Mouse (Mus musculus) CD4-positive naive resting alpha-beta T cell, adult 76 days (primary cell): ENCODE measurements around the gene Zfp646. TPM values are rescaled to one million over a fixed set of nuclear protein-coding genes. Genes with fewer than 3 reads are reported as not detected.

Experiments used
- total RNA-seq: library from RNA; stranded (reverse); gene quantifications from one replicate; pipeline ENCODE4 v1.2.4, GENCODE M21; 2023

Zfp646 gene
- total RNA-seq: 85.5 TPM

DNA sequence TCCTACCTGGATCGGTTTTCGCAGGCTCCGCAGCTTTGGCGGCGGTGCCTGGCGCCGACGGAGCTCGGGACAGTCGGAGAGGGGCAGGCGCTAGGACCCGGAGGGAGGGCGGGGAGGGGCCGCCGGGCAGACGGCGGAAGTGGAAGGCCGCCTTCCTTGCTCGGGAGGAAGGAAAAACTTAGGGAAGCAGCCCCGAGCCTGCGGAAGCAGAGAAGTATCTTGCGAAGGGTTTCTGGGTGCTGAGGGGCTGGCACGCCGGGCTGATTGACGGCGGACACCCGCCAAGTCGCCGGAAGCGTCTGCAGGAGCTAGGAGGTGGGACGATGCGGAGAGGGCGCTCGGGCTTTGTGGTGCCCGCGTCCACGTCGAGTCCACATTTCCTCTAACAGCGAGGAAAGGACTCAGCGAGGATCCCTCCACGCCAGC is at the start of gene Zfp646:
TSS of gene Zfp646 (plus strand) at position 181 of the 426 bp plus-strand sequence.

GRCm38 (mm10) chr7:127876467-127877348 is 687 bp downstream of the Zfp646 start, which contains the start of gene Zfp668:
Gene Zfp668 (minus strand): TSS chr7:127876828.

DNA sequence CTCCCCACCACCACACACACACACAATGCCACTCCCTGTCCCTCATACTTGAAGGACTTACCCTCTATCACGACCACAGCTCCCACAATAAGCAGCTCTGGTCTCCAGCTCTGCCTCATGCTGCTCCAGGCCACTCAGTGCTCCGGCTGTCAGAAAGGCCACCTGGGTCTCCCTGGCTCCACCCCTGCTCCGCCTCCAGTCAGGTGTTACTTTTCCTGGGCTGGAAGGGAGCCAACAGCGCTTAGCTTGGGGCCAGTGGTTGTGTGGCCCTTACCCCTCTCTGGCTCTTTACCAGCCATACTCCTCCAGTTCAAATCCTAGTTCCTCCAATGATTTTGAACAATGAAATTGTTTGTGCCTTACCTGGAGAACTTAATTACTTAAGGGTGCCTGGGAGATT is 14.8 kb downstream of the Zfp646 start, which contains the start of gene Prss53:
TSS of gene Prss53 (minus strand) at position 173 of the 400 bp plus-strand sequence.

DNA sequence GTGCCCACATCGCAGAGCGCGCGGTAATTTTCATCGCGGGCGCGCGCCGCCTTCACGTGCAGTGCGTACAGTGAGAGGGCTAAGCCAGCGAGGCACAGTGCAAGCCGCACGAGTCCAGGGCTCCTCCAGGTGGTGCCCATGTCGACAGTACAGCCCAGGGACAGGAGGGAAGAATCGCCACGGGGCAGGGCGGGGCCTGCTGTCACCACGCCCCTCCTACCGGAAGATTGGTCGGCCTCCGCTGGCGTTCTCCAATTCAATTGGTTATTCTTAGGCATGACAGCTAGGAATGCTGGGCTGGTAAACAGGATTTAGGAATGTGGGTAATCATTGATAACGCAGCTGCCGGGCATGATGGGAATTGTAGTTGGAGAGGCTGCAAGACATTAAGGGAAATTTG is 19.4 kb downstream of the Zfp646 start, which contains the start of the genes Gm21974 and Vkorc1:
TSS of gene Gm21974 (minus strand) at position 13 of the 400 bp plus-strand sequence.
TSS of gene Vkorc1 (minus strand) at position 176 of the 400 bp plus-strand sequence.

DNA sequence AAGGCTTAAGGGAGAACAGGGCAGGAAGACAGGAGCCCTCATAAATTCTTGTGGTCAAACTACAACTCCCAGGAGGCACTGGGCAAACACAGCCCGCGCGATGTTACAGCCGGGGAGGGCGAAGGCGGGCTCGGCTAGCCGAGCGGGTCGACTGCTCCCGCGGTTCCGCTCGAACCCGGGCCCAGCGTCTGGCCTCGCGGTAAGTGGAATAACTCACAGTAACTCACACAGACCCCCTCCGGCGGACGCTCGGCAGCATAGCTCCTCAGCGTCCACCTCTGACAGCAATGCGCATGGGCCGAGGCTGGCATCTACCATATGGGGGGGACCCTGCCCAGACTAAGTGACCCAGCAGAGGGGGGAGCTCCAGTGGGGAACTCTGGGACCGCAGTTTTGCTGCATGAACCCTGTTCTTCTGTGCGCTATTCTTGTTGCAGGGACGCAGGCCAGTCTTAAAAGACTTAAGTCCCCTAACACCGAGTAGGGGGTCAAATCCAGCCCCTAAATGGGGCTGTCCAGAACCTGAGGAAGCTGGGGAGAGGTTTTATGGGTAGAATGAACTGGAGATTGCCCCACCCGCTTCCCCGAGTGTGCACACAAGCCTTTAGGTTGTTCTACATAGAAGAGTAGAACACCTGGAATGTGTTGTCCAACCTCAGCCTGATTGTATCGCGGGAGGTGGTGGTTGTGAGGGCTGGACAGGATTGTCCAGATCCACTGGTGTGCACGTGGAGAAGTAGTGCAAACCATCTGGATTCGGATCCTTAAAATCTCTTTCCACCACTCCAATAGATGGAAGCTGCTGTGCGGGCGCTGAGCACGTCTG is 28.2 kb downstream of the Zfp646 start, which contains the start of gene Bckdk:
TSS of gene Bckdk (plus strand) at position 112 of the 826 bp plus-strand sequence.

DNA sequence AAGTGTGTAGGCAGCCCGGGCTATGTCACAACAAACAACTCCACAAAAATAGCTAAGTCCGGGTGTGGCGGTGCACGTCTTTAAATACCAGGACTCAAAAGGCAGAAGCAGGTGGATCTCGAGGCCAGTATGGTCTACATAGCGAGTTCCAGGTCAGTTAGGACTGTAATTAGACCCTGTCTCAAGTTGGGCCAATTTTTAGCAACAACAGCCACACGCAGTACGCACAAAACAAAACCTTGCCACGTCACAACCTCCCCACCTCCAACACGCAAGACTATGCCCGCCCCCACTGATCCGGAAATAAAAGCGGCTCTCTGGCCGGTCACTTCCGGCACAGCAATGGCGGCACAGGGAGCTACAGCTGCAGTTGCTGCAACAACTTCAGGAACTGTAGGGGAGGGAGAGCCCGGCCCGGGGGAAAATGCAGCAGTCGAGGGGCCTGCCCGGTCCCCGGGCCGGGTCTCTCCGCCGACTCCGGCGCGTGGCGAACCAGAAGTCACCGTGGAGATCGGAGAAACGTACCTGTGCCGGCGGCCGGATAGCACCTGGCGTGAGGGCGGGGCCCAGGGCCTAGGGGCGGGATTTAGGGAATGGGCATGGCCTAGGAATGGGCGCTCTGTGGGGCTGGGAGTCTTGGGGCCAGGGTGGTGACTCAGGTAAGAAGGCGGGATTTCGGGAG is 36.3 kb downstream of the Zfp646 start, which contains the start of gene Kat8:
TSS of gene Kat8 (plus strand) at position 327 of the 682 bp plus-strand sequence.

GRCm38 (mm10) chr7:127929923-127930322 is 53.9 kb downstream of the Zfp646 start, which contains the start of gene Prss8:
Gene Prss8 (minus strand): TSS chr7:127930104.

Other genes with a start within 250 kb of the Zfp646 start
- 21.5 TPM for gene Bcl7c, start 167.3 kb upstream of the Zfp646 start, total RNA-seq
- not detected for gene Ctf1, start 163.5 kb upstream of the Zfp646 start, total RNA-seq
- gene Ctf2, start 144.1 kb upstream of the Zfp646 start, total RNA-seq: not detected
- 5.2 TPM for gene Fbxl19, start 131.7 kb upstream of the Zfp646 start, total RNA-seq
- gene Orai3, start 106.4 kb upstream of the Zfp646 start, total RNA-seq: 6.8 TPM
- 85.9 TPM for gene Setd1a, start 99.6 kb upstream of the Zfp646 start, total RNA-seq
- gene Gm49388, start 90.6 kb upstream of the Zfp646 start, total RNA-seq: 0.79 TPM
- 4.5 TPM for gene Hsd3b7, start 75.6 kb upstream of the Zfp646 start, total RNA-seq
- gene Stx4a, start 51.9 kb upstream of the Zfp646 start, total RNA-seq: 106 TPM
- not detected for gene Stx1b, start 51.7 kb upstream of the Zfp646 start, total RNA-seq
- gene Zfp668, start 607 bp downstream of the Zfp646 start, total RNA-seq: 23.0 TPM
- 0.35 TPM for gene Prss53, start 14.7 kb downstream of the Zfp646 start, total RNA-seq
- gene Gm21974, start 19.2 kb downstream of the Zfp646 start, total RNA-seq: not detected
- 13.3 TPM for gene Vkorc1, start 19.4 kb downstream of the Zfp646 start, total RNA-seq
- 21.5 TPM for gene Bckdk, start 27.9 kb downstream of the Zfp646 start, total RNA-seq
- gene Kat8, start 36.3 kb downstream of the Zfp646 start, total RNA-seq: 40.6 TPM
- gene Prss8, start 53.9 kb downstream of the Zfp646 start, total RNA-seq: not detected
- 1.7 TPM for gene Prss36, start 70.5 kb downstream of the Zfp646 start, total RNA-seq
- 1,107 TPM for gene Fus, start 91.2 kb downstream of the Zfp646 start, total RNA-seq
- 47.8 TPM for gene Pycard, start 117.6 kb downstream of the Zfp646 start, total RNA-seq
- gene Trim72, start 127.7 kb downstream of the Zfp646 start, total RNA-seq: 0.35 TPM
- 5.3 TPM for gene Itgam, start 186.4 kb downstream of the Zfp646 start, total RNA-seq
- gene Gm49368, start 186.5 kb downstream of the Zfp646 start, total RNA-seq: not detected